Mouse (Mus musculus): ENCODE measurements around the gene Scube1.

The Scube1 gene

GRCm38 (mm10) chr15:83664722-83665121 lies 60.1 kb downstream of the Scube1 start:
- DNase-seq (ENCODE audit: low spot score): peak; percentile 28

GRCm38 (mm10) chr15:83663066-83663465 lies 61.8 kb downstream of the Scube1 start:
- no peak for DNase-seq (ENCODE audit: low spot score)

- no peak for DNase-seq (ENCODE audit: low spot score)
Measured at GRCm38 (mm10) chr15:83662106-83662505, 62.7 kb downstream of the Scube1 start.

GRCm38 (mm10) chr15:83642518-83642917 lies 82.3 kb downstream of the Scube1 start:
- DNase-seq (ENCODE audit: low spot score): no peak

GRCm38 (mm10) chr15:83640208-83640607 lies 84.6 kb downstream of the Scube1 start:
- DNase-seq (ENCODE audit: low spot score): no peak

- no peak for DNase-seq (ENCODE audit: low spot score)
Measured at GRCm38 (mm10) chr15:83639160-83639559, 85.7 kb downstream of the Scube1 start.

- DNase-seq (ENCODE audit: low spot score): no peak
Measured at GRCm38 (mm10) chr15:83638196-83638899, 86.5 kb downstream of the Scube1 start.

GRCm38 (mm10) chr15:83636759-83637158 lies 88.1 kb downstream of the Scube1 start:
- no peak for DNase-seq (ENCODE audit: low spot score)

GRCm38 (mm10) chr15:83635251-83635650 lies 89.6 kb downstream of the Scube1 start:
- DNase-seq (ENCODE audit: low spot score): no peak

- DNase-seq (ENCODE audit: low spot score): no peak
Measured at GRCm38 (mm10) chr15:83634076-83634475, 90.7 kb downstream of the Scube1 start.

GRCm38 (mm10) chr15:83631071-83631470 lies 93.8 kb downstream of the Scube1 start:
- DNase-seq (ENCODE audit: low spot score): no peak

GRCm38 (mm10) chr15:83629716-83630115 lies 95.1 kb downstream of the Scube1 start:
- DNase-seq (ENCODE audit: low spot score): no peak

- no peak for DNase-seq (ENCODE audit: low spot score)
Measured at GRCm38 (mm10) chr15:83626142-83626645, 98.6 kb downstream of the Scube1 start.

- DNase-seq (ENCODE audit: low spot score): no peak
Measured at GRCm38 (mm10) chr15:83615245-83615644, 109.6 kb downstream of the Scube1 start.

GRCm38 (mm10) chr15:83607115-83607802 lies 117.6 kb downstream of the Scube1 start:
- peak; percentile 56 for DNase-seq (ENCODE audit: low spot score)

- DNase-seq (ENCODE audit: low spot score): no peak
Measured at GRCm38 (mm10) chr15:83606700-83607099, 118.1 kb downstream of the Scube1 start.

- DNase-seq (ENCODE audit: low spot score): no peak
Measured at GRCm38 (mm10) chr15:83606216-83606615, 118.6 kb downstream of the Scube1 start.

GRCm38 (mm10) chr15:83603426-83603825 lies 121.4 kb downstream of the Scube1 start:
- DNase-seq (ENCODE audit: low spot score): no peak

- no peak for DNase-seq (ENCODE audit: low spot score)
Measured at GRCm38 (mm10) chr15:83603046-83603396, 121.8 kb downstream of the Scube1 start.

GRCm38 (mm10) chr15:83602372-83603045 lies 122.3 kb downstream of the Scube1 start:
- no peak for DNase-seq (ENCODE audit: low spot score)

GRCm38 (mm10) chr15:83601185-83601584 lies 123.6 kb downstream of the Scube1 start:
- DNase-seq (ENCODE audit: low spot score): no peak

GRCm38 (mm10) chr15:83596833-83597232 lies 128.0 kb downstream of the Scube1 start:
- no peak for DNase-seq (ENCODE audit: low spot score)

GRCm38 (mm10) chr15:83595364-83595711 lies 129.5 kb downstream of the Scube1 start:
- DNase-seq (ENCODE audit: low spot score): no peak

Measured in testis, postnatal 14 days (tissue).